Mouse (Mus musculus) bone marrow macrophage, adult 2 months (primary cell): ENCODE data around the gene Slc25a23. TPM values are rescaled to one million over a fixed set of nuclear protein-coding genes. Genes with fewer than 3 reads are reported as not detected.

Source experiments
- H3K27ac ChIP-seq: 2 replicates; pipeline ENCODE4 v1.5.1; 2012; ENCODE audit warnings: low read depth, low read length; ENCODE audit not compliant: insufficient read depth
- H3K4me1 ChIP-seq: 2 replicates; pipeline ENCODE4 v1.6.1; 2012; ENCODE audit warnings: low read length; ENCODE audit not compliant: control insufficient read depth, insufficient read depth
- H3K4me3 ChIP-seq: 2 replicates; pipeline ENCODE4 v1.5.1; 2012; ENCODE audit warnings: mild to moderate bottlenecking, low read length, moderate library complexity; ENCODE audit not compliant: insufficient read depth
- CTCF ChIP-seq: IDR thresholded peaks from 2 replicates; pipeline ENCODE4 v1.5.1; 2012; ENCODE audit warnings: low read depth, mild to moderate bottlenecking, low read length, moderate library complexity
- POLR2A ChIP-seq: IDR thresholded peaks from 2 replicates; pipeline ENCODE4 v1.6.1; 2012; ENCODE audit warnings: mild to moderate bottlenecking, low read depth, low read length, borderline replicate concordance
- polyA plus RNA-seq: library from polyadenylated mRNA; stranded (reverse); fragments of >200 nt; gene quantifications from 2 replicates; pipeline ENCODE4 v1.2.4, GENCODE M21; 2012; ENCODE audit not compliant: missing spikeins, insufficient read depth, insufficient read length

Slc25a23 gene
- 15.9 and 19.0 TPM in 2 replicates for polyA plus RNA-seq

DNA sequence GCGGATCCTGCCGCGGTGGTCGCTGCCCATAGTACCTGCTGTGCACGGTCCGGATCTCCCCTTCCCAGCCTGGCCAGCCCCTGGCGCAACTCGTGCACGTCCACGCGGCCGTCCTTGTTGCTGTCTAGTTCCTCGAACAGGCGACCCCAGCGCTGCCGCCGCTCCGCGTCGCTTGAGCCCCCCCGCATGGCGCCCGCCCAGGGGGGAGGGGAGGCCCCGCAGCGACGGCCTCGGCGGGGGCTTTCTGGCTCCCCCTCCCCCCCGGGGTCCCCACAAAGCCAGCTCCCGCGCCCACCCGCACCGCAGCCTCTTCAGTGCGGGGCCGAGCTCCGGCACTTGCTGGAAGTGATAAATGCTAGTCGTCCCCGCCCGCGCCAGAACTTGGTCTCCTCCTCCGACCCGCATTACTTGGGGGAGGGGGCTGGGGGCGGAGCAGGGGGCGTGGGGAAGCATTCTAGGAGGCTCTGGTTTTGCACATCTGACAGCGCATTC is at the start of gene Slc25a23:
TSS of gene Slc25a23 (minus strand) at position 378 of the 492 bp plus-strand sequence.
- Histone ChIP-seq H3K4me1 (peaks cover 7% of the 10 kb centered on the region), H3K27ac (peak within 1 kb of the TSS; percentile 38; the same call in 1 of the 2 replicates), H3K4me3 (peak within 1 kb of the TSS; percentile 65)
- TF ChIP-seq CTCF (no peak), POLR2A (no peak)

DNA sequence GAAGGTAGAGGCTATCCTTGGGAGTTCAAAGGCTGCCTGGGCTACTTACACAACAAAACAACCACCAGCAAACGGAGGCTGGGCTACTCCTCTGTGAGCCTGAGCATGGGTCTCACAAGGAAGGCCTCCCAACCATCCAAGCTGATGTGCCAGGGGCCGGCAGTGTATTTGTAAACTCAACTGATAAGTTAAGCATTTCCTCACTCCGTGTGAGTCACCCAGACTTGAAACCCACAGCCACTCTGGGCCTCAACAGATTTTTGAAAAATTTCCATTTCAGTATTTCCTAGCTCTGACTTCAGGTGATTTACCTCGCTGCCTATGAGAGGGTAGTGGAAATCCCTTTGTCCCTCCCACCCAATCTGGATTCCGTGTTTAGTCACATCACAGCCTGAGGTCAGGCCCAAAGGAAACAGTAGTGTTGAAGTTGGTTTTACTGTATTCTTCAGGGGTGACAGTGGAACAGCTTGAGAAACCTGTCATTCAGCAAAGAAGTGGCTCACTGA is 49.1 kb upstream of the Slc25a23 start:
- no peak overlapping the region for H3K4me3 ChIP-seq
- no peak for TF ChIP-seq CTCF
- no peak for TF ChIP-seq POLR2A
- peaks cover 68% of the 10 kb centered on the region for H3K4me1 ChIP-seq
- no peak overlapping the region for H3K27ac ChIP-seq

DNA sequence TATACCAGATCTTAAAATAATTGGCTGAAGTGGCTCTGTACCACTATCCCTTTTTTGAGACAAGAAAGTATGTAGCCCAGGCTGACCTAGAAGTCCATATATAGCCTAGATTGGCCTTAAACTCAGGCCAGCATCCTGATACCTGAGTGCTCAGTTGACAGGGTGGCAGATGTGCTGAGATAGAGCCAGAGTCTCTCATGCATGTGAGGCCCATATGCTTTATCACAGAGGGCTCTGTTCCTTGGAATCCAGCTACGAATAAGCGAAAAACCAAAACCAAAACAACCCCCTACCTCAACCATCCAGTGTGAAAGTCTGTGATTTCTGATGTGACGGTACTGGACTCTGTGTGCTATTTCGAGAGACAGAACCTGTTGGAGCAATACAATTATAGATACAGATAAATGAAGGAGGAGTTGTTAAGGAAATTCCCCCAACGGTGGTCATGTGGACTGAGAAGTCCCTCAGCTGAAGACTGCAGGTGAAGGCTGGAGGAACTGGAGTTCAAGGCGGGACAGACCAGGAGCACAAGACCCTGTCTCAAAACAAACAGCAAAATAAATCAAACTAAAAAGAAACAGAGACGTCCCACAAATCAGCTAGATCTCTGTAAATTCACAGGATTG is 48.5 kb upstream of the Slc25a23 start:
- H3K27ac ChIP-seq, result no peak overlapping the region
- no peak overlapping the region for H3K4me3 ChIP-seq
- peaks cover 68% of the 10 kb centered on the region for H3K4me1 ChIP-seq
- TF ChIP-seq POLR2A (no peak), CTCF (no peak)

DNA sequence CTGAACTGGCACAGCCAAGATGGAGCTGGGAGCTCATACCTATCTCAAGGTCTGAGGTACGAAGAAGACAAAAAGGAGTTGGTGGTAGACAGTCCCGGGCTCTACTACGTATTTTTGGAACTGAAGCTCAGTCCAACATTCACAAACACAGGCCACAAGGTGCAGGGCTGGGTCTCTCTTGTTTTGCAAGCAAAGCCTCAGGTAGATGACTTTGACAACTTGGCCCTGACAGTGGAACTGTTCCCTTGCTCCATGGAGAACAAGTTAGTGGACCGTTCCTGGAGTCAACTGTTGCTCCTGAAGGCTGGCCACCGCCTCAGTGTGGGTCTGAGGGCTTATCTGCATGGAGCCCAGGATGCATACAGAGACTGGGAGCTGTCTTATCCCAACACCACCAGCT is 47.4 kb upstream of the Slc25a23 start:
- H3K4me1 ChIP-seq, result peaks cover 65% of the 10 kb centered on the region
- H3K4me3 ChIP-seq, result peak overlapping the region; percentile 19
- TF ChIP-seq POLR2A (no peak), CTCF (no peak)
- no peak overlapping the region for H3K27ac ChIP-seq

DNA sequence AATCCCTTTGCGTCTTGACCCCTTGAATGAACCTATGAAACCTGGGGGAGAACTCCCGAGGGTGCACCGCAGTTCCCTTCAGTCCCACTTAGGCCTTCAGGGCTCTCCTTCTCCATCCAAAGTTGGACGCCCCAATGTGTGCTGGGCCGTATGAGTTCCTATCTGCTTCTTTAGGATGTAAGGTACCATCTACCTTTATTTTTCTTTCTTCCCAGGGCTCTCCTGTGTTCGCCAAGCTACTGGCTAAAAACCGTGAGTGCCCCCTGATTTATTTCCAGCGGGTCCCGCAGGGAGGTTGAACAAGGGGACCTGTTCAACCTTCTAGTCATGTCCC is 46.3 kb upstream of the Slc25a23 start:
- Histone ChIP-seq H3K4me1 (peaks cover 55% of the 10 kb centered on the region), H3K4me3 (peak overlapping the region; percentile 71), H3K27ac (peak overlapping the region; percentile 19; the same call in 1 of the 2 replicates)
- no peak for TF ChIP-seq POLR2A
- TF ChIP-seq CTCF, result no peak

DNA sequence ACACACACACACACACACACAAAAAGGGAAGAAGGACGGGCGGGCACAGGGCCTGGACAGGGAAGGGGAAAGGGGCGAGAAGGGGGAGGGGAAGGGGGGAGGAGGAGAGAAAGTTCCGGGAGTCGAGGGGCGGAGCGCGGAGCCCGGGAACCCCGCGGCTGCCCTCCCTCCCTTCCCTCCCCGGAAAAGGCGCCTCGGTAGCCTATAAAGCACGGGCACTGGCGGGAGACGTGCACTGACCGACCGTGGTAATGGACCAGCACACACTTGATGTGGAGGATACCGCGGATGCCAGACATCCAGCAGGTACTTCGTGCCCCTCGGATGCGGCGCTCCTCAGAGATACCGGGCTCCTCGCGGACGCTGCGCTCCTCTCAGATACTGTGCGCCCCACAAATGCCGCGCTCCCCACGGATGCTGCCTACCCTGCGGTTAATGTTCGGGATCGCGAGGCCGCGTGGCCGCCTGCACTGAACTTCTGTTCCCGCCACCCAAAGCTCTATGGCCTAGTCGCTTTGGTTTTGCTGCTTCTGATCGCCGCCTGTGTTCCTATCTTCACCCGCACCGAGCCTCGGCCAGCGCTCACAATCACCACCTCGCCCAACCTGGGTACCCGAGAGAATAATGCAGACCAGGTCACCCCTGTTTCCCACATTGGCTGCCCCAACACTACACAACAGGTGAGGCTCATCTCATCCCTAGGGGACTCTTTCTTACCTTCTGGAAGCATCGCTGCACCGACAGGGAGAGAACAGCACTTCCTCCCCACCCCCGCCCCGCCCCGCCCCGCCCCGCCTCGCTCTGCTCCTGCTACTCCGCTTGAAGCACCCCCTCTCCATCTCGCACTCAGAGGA is 45.7 kb upstream of the Slc25a23 start, which contains the start of gene Tnfsf9:
TSS of gene Tnfsf9 (plus strand) at position 145 of the 854 bp plus-strand sequence.
- Histone ChIP-seq H3K4me1 (peaks cover 53% of the 10 kb centered on the region), H3K27ac (peak within 1 kb of the TSS; percentile 83), H3K4me3 (peak within 1 kb of the TSS; percentile 71)
- TF ChIP-seq POLR2A, result no peak
- no peak for TF ChIP-seq CTCF

DNA sequence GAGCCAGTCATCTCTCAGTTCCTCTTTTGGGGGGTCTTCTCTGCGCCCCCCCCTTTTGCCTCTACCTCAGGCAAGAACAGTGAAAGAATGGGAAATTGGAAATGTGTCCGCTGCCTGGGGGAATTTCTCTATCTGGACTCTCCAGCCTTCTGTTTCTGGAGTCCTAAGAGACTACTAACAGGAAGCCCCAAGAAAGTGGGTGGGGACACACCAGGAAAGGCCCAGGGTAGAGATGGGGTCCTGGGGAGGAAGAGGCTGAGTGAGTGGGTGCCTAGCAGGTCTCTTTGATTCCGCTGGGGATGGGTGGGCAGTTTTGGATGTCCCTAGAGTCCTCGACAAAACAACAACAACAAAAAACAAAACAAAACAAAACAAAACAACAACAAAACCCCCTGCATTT is 44.8 kb upstream of the Slc25a23 start:
- peak overlapping the region; percentile 83 for H3K27ac ChIP-seq
- no peak for TF ChIP-seq POLR2A
- no peak for TF ChIP-seq CTCF
- H3K4me3 ChIP-seq, result peak overlapping the region; percentile 71
- peaks cover 58% of the 10 kb centered on the region for H3K4me1 ChIP-seq

DNA sequence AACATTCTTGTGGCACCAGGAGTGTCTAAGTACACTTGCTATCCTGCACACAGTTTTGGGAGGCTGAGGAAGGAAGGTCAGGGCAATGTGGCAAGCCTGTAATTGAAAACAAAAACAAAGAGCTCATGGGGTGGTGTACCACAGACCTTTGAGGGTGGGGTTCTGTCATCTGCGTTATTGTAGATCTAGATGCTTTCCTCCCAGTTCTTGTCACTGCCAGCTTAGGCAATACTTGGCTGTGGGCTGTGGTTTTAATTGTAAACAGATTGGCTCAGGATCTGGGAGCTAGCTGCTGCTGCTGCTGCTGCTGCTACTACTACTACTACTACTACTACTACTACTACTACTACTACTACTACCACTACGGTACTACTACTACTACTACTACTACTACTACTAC is 42.6 kb upstream of the Slc25a23 start:
- H3K4me3 ChIP-seq, result no peak overlapping the region
- H3K27ac ChIP-seq, result no peak overlapping the region
- TF ChIP-seq POLR2A (no peak), CTCF (no peak)
- peaks cover 57% of the 10 kb centered on the region for H3K4me1 ChIP-seq

DNA sequence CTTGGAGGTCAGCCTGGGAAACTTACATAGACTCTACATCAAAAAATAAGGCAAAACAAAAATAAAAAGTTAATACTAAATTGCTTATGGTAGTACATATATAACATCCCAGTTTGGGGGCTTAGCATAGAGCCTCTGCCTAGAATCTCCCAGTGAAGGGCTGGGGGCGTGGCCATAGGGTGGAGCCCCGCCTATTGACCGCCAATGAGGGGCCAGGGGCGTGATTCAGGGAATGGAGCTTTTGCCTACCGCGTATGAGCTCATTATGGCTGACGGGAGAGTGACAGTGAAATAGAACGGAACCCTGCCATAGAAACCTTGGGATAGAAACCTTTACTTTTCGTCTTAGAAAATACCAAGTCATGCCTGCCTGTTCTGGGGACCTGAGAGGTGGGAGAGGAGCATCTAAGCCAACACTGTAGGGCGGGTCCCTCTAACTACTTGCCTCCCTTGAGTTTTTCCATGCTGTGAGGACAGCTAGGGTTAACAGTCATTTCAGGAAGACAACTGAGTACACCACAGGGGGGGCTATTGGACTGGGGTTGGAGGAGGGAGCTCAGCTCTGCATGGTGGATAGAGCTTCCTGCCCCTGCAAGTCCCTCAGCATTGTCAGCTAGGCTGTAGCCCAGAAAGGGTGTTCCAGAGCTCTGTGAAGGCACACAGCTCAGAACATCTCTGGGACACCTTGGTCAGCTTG is 40.1 kb upstream of the Slc25a23 start:
- Histone ChIP-seq H3K4me1 (peaks cover 47% of the 10 kb centered on the region), H3K4me3 (no peak overlapping the region), H3K27ac (no peak overlapping the region)
- TF ChIP-seq POLR2A (no peak), CTCF (no peak)
